Mouse (Mus musculus) adipocyte (in vitro differentiated cells): ENCODE data around the gene C1d.
"Not testable (repeated sequence)": the region's sequence is repeated elsewhere in the genome, so short reads cannot be mapped to it uniquely, and the experiment has no call there.

Experiments used
- DNase-seq: peaks from one replicate; pipeline ENCODE4 v3.0.0-alpha.2; 2016; ENCODE audit warnings: low spot score

The C1d gene

GRCm38 (mm10) chr11:17257443-17257842, at the start of gene C1d:
C1d (plus strand) TSS chr11:17257579.
- peak; percentile 94 for DNase-seq

DNA sequence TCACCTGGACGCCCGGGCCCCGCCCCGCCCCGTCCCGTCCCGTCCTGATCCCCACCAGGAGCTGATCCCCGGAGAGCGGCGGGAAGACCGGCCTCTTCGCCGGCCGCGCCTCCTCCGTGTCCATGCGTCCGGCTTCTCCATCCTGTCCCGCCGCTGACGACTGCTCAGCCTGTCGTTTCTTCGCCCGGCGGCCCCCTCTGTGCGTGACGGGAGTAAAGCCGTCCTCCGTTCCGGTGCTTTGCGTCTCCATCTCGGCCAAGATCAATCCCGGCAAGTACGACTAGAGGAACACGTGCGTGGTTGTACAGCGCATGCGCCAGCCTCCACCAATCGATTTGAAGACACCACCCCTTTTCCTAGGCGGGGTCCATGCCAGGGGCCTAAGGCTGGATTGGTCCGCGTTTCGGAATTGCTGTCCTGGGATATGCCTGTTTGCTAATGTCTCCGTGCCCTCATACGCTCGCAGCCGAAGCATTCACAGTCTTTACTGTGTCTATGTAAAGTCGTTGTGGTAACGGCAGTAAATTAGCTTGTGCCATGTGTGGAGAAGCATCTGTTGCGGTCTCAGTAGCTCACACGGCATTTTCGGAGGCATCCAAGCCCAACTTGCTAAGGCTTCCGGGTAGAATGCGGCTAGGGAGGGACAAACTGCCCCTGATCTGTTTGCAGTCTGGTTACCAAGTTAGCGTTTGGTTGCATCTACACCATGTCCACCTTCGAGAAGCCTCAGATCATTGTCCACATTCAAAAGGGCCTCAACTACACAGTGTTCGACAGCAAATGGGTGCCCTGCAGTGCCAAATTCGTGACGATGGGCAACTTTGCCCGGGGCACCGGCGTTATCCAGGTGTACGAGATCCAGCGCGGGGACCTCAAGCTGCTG, 45.9 kb upstream of the C1d start, which contains the start of gene Pno1:
Gene Pno1, minus strand, starts transcription at position 311 of the 883 bp plus-strand sequence.
- peak; percentile 99 for DNase-seq

- DNase-seq: no peak
Measured at GRCm38 (mm10) chr11:17212141-17212495, 45.3 kb upstream of the C1d start.

DNA sequence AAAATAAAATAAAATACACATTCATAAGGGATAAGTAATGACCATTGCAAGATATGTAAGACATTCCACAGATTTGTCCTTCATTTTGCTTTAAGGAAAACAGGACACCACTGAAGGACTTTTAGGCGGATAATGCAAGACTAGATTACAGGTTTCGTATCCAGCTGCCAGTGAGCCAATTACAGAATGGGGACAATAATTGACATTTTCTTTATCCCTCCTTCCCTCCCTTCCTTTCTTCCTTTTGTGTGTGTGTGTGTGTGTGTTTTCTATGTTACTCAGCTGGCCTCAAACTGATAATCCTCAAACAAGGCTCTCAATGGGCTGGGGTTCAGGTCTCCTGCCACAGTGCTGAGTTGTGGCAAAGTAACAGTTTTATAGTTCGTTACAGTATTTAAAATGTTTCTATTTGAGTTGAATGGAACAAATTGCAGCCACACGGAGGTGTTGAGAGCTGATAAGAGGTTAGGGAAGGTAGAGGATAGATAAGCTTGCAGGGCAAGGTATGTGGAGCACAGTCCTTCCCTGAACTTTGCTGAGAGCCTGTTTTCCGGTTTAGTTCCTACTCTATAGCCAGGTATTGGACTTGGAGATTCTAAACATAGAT, 44.4 kb upstream of the C1d start:
- DNase-seq: no peak

- no peak for DNase-seq
Measured at GRCm38 (mm10) chr11:17215475-17215874, 41.9 kb upstream of the C1d start.

DNA sequence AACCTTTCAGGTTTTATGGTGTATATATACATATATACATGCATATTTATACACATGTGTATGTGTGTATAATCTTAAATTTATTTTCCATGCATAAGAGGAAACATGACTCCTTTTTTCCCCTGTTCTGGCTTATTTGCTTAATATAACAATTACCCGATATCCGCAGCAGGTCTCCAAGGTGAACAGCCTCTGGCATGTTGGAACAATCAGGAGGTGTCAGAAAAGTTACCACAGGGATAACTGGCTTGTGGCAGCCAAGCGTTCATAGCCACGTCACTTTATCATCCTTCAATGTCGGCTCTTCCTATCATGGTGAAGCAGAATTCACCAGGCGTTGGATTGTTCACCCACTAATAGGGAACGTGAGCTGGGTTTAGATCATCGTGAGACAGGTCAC, 36.3 kb upstream of the C1d start:
- DNase-seq: no peak

DNA sequence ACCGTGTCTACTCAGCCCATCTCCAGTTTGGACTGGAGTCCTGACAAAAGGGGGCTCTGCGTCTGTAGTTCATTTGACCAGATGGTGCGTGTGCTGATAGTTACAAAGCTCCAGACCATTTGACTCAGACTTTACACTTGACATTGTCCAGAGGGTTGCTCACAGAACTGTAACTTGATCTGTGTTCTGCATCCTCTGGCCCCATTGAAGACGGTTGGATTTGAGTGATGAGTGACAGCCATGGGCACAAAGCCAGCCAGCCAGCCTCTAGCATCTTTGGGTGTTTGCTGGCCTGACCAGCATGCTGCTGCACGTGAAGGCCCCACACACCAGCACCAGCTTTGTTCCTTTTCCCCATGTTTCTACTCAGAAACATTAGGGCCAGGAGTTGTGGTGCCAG, 24.6 kb upstream of the C1d start:
- DNase-seq: no peak

DNA sequence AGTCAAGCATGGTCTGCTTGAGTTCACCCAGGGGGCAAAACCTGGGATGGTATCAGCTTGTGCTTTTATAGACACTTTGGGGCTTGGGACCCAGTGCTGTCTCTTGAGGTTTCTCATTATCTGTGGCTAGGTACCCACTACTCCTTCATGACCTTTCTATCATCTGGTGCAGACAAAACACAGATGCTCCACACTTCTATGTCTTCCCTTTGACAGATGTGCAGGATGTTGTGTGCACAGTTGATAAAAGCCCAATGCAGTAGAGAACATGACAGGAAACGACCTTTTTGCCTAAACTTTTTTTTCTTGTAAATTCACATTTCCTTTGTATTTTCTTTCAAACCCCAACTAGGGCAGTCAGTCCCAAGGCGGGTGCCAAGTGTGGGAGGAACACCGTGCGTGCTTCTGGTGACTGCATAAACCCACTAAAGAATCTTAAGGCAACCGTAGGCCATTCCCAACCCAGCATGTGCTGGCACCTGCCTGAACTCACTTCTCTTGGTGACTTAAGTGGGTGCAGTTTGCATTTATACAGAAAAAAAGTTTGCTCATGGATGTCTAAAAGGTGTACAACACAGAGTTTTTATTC, 20.8 kb upstream of the C1d start:
- DNase-seq: no peak

- not testable (repeated sequence) for DNase-seq
Measured at GRCm38 (mm10) chr11:17238598-17238997, 18.8 kb upstream of the C1d start.

GRCm38 (mm10) chr11:17248715-17249114, 8.7 kb upstream of the C1d start:
- DNase-seq: no peak

- no peak for DNase-seq
Measured at GRCm38 (mm10) chr11:17256813-17257365, 490 bp upstream of the C1d start.

DNA sequence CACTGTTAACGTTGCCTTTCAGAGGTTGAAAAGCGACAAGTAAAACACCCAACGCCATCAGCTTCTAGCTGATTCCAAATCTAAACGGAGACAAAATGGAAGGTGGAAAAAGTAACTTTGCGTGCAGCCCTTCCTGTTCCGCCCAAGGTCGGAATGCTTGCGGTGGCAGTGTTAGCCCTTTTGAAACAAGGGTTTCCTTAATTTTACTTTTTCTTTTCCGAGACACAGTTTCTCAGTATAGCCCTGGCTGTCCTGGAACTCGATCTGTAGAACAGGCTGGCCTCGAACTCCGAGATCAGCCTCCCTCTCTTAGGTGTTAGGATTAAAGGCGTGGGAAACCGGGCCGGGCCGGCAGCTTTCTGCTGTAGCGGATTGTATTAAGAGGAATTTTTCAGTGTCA, 482 bp downstream of the C1d start:
- DNase-seq: peak; percentile 56

DNA sequence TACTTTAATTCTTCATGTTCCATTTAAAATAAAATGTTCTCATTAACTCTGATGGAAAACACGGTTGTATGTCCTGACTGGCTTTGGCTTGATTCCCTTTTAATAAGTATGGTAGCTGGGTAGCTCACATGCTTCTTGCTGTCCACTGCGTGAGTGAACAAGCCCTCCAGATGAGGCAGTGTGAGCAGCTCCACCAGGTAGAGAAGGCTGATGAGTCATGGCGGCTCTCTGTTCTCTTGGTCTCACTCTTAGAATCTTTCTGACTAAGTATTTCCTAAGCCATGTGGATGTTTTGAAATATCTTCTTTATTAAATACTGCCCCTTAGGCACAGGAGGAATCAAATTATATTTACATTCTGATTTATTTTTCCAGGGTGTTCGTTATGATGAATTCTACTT, 9.8 kb downstream of the C1d start:
- DNase-seq: no peak

- DNase-seq: peak; percentile 21
Measured at GRCm38 (mm10) chr11:17268801-17269200, 11.4 kb downstream of the C1d start.

DNA sequence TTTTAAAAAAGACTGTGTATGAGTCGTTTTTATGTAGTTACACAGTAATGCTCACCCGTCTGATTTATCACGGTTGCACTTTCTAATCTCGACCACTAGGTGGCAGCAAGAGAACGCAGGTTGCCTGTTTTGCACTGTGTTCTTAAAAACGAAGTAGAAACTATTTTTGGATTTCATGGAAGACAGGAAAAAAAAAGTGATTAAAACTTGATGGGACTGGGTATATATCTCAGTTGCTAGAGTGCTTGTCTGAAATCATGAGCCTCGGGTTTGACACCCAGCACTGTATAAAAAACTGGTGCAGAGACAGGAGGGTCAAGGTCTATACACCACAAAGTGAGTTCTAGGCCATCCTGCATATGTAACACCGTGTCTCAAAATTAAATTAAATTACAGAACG, 22.6 kb downstream of the C1d start:
- DNase-seq: peak; percentile 79

DNA sequence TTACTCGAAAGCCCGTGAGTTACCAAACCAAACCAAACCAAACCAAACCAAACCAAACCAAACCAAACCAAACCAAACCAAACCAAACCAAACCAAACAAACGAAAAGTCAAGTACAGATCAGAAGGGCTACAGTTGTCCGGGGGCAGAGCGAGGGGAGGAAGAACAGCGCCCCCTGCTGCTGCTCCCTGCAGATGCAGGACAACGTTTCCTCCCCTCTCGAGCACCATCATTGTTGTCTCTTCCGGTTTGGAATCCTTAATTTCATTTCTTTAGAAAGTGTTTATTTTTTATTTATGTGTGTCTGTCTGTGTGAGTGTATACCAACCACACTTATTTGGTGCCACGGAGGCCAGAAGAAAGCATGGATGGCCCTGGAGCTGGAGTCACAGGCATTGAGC, 26.7 kb downstream of the C1d start:
- DNase-seq: no peak

DNA sequence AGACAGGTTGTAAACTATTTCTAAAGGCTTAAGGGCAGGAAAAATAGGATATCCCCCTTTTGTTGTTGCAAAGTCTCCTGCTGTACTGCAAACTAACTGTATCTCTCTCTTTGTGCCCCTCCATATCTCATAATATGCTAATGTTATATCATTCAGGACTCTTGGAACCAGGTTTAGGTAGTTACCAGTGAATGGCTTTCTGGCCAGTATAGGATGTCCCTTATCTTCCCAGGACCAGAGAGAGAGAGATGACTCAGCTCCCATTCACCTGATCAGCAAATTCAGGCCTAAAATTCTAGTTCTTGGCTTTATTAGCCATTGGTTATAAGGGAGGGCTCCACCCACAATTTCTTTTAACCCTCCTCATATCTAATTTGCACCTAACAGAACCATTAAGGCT, 31.5 kb downstream of the C1d start:
- no peak for DNase-seq

DNA sequence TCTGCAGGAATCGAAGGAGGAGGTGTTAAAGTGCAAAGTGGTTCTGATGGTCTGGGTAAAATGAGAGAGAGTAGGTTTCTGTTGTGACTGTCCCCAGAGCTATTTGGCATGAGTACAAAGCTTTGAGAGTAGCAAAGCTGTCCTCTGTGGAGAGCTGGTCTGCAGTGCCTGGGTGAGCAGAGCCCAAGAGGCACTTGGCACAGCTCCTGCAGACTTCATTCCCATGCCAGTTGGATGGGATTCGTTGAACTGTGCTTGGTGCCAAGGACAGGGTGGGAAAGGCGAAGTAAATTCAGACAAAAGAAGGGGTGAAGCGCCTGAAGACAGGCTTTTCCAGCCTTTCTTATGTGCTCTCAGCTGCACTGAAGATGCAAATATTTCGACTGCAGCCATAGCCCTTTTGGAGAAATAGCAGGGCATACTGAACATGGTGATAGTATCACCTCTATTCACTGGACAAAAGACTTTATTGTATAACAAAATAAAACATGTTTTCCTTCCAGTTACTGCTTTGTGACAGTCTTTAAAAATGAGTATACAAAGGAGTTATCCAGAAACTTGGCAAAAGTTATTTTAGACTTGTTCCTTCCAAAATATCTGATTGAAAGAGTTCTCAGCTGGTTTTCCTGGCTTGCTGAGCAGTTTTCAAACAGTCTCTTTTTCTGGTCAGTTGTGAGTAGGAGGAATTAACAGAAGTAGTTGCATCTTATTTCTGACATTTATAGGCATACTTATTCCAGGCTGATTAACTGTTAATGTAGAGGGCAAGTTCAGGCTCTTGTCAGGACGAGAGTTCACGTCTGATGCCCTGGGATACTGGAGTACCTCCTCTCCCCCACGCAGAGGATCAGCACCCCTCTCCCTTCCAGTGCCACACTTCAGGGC, 48.9 kb downstream of the C1d start:
- peak; percentile 28 for DNase-seq

- DNase-seq: no peak
Measured at GRCm38 (mm10) chr11:17307457-17307856, 50.1 kb downstream of the C1d start.
